Mouse (Mus musculus) lung, postnatal 25 days (tissue): ENCODE data around the gene Tcf23.

ENCODE experiments used
- DNase-seq: peaks from one replicate; pipeline ENCODE4 v3.0.0; 2022; ENCODE audit warnings: low spot score

Tcf23 gene

GRCm38 (mm10) chr5:30968416-30968815 lies at the start of gene Tcf23:
TSS of gene Tcf23 (plus strand) at chr5:30968662.
- no peak for DNase-seq

GRCm38 (mm10) chr5:30918691-30919090 lies 49.8 kb upstream of the Tcf23 start:
- DNase-seq, result no peak

GRCm38 (mm10) chr5:30919831-30920614 lies 48.4 kb upstream of the Tcf23 start:
- no peak for DNase-seq

- no peak for DNase-seq
Observed at GRCm38 (mm10) chr5:30920621-30921020, 47.8 kb upstream of the Tcf23 start.

- peak; percentile 90 for DNase-seq
Observed at GRCm38 (mm10) chr5:30921256-30922033, 47.0 kb upstream of the Tcf23 start, which contains the start of gene Khk. TSS of gene Khk (plus strand) at chr5:30921431.

GRCm38 (mm10) chr5:30922581-30923041 lies 45.9 kb upstream of the Tcf23 start:
- peak; percentile 55 for DNase-seq

GRCm38 (mm10) chr5:30923119-30923518 lies 45.3 kb upstream of the Tcf23 start:
- DNase-seq, result no peak

GRCm38 (mm10) chr5:30924614-30925013 lies 43.8 kb upstream of the Tcf23 start:
- no peak for DNase-seq

GRCm38 (mm10) chr5:30925217-30925616 lies 43.2 kb upstream of the Tcf23 start:
- peak; percentile 39 for DNase-seq

- no peak for DNase-seq
Observed at GRCm38 (mm10) chr5:30926073-30926472, 42.4 kb upstream of the Tcf23 start.

GRCm38 (mm10) chr5:30927945-30928529 lies 40.4 kb upstream of the Tcf23 start:
- DNase-seq, result peak; percentile 43

GRCm38 (mm10) chr5:30930121-30930520 lies 38.3 kb upstream of the Tcf23 start:
- DNase-seq, result peak; percentile 81

- DNase-seq, result no peak
Observed at GRCm38 (mm10) chr5:30930846-30931245, 37.6 kb upstream of the Tcf23 start.

GRCm38 (mm10) chr5:30931378-30931777 lies 37.1 kb upstream of the Tcf23 start:
- DNase-seq, result no peak

- no peak for DNase-seq
Observed at GRCm38 (mm10) chr5:30933705-30934104, 34.8 kb upstream of the Tcf23 start.

- no peak for DNase-seq
Observed at GRCm38 (mm10) chr5:30934725-30935461, 33.6 kb upstream of the Tcf23 start.

GRCm38 (mm10) chr5:30943004-30943403 lies 25.5 kb upstream of the Tcf23 start:
- DNase-seq, result no peak

- no peak for DNase-seq
Observed at GRCm38 (mm10) chr5:30944344-30944743, 24.1 kb upstream of the Tcf23 start.

GRCm38 (mm10) chr5:30944956-30945781 lies 23.3 kb upstream of the Tcf23 start, which contains the start of gene Cgref1:
TSS of gene Cgref1 (minus strand) at chr5:30945591.
- DNase-seq, result peak; percentile 53

- no peak for DNase-seq
Observed at GRCm38 (mm10) chr5:30948620-30949019, 19.8 kb upstream of the Tcf23 start.
